Comparison of ENCODE assay signal across 8 mouse cellular contexts in the genomic region with DNA sequence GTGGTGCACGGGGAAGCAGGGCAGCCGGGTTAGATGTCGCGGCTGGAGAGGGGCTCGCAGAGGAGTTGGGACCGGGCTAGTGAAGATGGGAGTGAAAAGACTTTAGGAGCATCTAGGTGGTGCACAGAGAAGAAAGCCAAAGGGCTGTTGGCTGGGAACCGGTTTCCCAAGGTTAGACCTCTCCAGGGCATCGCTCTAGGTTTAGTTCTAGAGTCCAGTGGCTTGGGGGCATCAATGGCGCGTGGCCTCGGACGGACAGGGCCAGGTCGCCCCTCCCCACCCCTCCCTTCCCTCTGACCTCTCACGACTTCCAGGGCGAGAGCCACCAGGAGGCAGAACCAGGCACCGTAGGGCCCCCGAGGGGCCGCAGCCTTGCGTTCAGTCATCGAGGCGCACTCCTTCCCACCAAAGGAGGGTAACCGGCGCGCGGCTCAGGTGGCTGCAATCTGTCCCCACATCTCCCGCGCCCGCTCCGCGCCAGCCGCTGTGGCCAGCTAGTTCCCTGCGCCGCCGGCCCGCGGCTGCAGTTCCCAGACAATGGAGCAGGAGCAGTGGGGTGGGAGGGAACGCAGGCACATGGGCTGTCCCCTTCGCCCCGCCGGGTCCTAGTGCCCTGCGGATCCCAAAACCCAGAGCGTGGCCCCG. TPM values are rescaled to one million over a fixed set of nuclear protein-coding genes. Genes with fewer than 3 reads are reported as not detected.
A peak's percentile ranks its signal among the peaks of the same experiment; 100 is the strongest.
DNase-seq lines count a peak whose midpoint lies in the region; ATAC-seq lines count a peak whose summit lies in the region.

No protein-coding gene starts in this region.

- H3K9ac ChIP-seq in embryonic facial prominence, embryonic 13.5 days = peak overlapping the region; percentile 94
- peak overlapping the region; percentile 96 for H3K9ac ChIP-seq in limb, embryonic 11.5 days (ENCODE audit: low read length)
- peak overlapping the region; percentile 91 for H3K9ac ChIP-seq in midbrain, embryonic 13.5 days (replicated peaks)
- H3K9ac ChIP-seq in stomach, embryonic 15.5 days = peak overlapping the region; percentile 47

- peaks cover 63% of the 10 kb centered on the region for H3K36me3 ChIP-seq in embryonic facial prominence, embryonic 13.5 days
- H3K36me3 ChIP-seq in limb, embryonic 11.5 days (ENCODE audit: control insufficient read depth, insufficient read depth, low read length) = peaks cover 27% of the 10 kb centered on the region
- H3K36me3 ChIP-seq in midbrain, embryonic 13.5 days = peaks cover 63% of the 10 kb centered on the region
- peaks cover 46% of the 10 kb centered on the region for H3K36me3 ChIP-seq in stomach, embryonic 15.5 days

- H3K27me3 ChIP-seq in embryonic facial prominence, embryonic 13.5 days = no peaks in the 10 kb centered on the region
- H3K27me3 ChIP-seq in limb, embryonic 11.5 days (ENCODE audit: control insufficient read depth, insufficient read depth, low read length) = no peaks in the 10 kb centered on the region
- no peaks in the 10 kb centered on the region for H3K27me3 ChIP-seq in midbrain, embryonic 13.5 days
- H3K27me3 ChIP-seq in stomach, embryonic 15.5 days (replicated peaks) = no peaks in the 10 kb centered on the region

- under 1% methylated on average over 40 of the region's 43 CpGs for WGBS in embryonic facial prominence, embryonic 13.5 days
- WGBS in limb, embryonic 11.5 days = under 1% methylated on average over 43 of the region's 43 CpGs
- under 1% methylated on average over 41 of the region's 43 CpGs for WGBS in midbrain, embryonic 13.5 days
- under 1% methylated on average over 43 of the region's 43 CpGs for WGBS in stomach, embryonic 15.5 days

- peak; percentile 27 for DNase-seq in CD4-positive, CD25-positive, alpha-beta regulatory T cell, adult 2 months (ENCODE audit: low read depth, low spot score)
- peak; percentile 76 to 79 for DNase-seq in heart, adult 9 months (ENCODE audit: low spot score in 2 of 2)
- DNase-seq in kidney, adult 8-10 months = peak; percentile 53 to 65
- peak; percentile 91 for DNase-seq in limb, embryonic 11.5 days (ENCODE audit: low spot score)

- no peaks in the 10 kb centered on the region for H3K9me3 ChIP-seq in embryonic facial prominence, embryonic 13.5 days
- H3K9me3 ChIP-seq in limb, embryonic 11.5 days (ENCODE audit: control insufficient read depth, low read length) = no peaks in the 10 kb centered on the region
- H3K9me3 ChIP-seq in midbrain, embryonic 13.5 days = no peaks in the 10 kb centered on the region
- H3K9me3 ChIP-seq in stomach, embryonic 15.5 days = no peaks in the 10 kb centered on the region

- no peak for ATAC-seq in CD4-positive, CD25-positive, alpha-beta regulatory T cell, adult 4 months
- peak; percentile 84 for ATAC-seq in embryonic facial prominence, embryonic 13.5 days (ENCODE audit: insufficient number of reproducible peaks, insufficient read depth, low FRiP score, low TSS enrichment, low read depth)
- ATAC-seq in limb, embryonic 11.5 days (ENCODE audit: insufficient number of reproducible peaks, low FRiP score, low TSS enrichment, low read depth) = peak; percentile 90
- ATAC-seq in midbrain, embryonic 13.5 days = peak; percentile 95
- ATAC-seq in stomach, embryonic 15.5 days (ENCODE audit: insufficient read depth, low FRiP score, low read depth) = peak; percentile 86

- H3K4me3 ChIP-seq in embryonic facial prominence, embryonic 13.5 days = peak overlapping the region; percentile 79
- peak overlapping the region; percentile 67 for H3K4me3 ChIP-seq in limb, embryonic 11.5 days (ENCODE audit: low read depth, low read length)
- H3K4me3 ChIP-seq in midbrain, embryonic 13.5 days (replicated peaks) = peak overlapping the region; percentile 90
- peak overlapping the region; percentile 66 for H3K4me3 ChIP-seq in stomach, embryonic 15.5 days (replicated peaks)

- H3K27ac ChIP-seq in embryonic facial prominence, embryonic 13.5 days = peak overlapping the region; percentile 90
- peak overlapping the region; percentile 88 for H3K27ac ChIP-seq in limb, embryonic 11.5 days (replicated peaks; ENCODE audit: low read depth, low read length)
- peak overlapping the region; percentile 92 for H3K27ac ChIP-seq in midbrain, embryonic 13.5 days
- peak overlapping the region; percentile 64 for H3K27ac ChIP-seq in stomach, embryonic 15.5 days

- peak overlapping the region; percentile 86 for H3K4me2 ChIP-seq in embryonic facial prominence, embryonic 13.5 days
- H3K4me2 ChIP-seq in limb, embryonic 11.5 days (ENCODE audit: low read depth, severe bottlenecking) = peak overlapping the region; percentile 85
- peak overlapping the region; percentile 73 for H3K4me2 ChIP-seq in midbrain, embryonic 13.5 days (replicated peaks)
- peak overlapping the region; percentile 86 for H3K4me2 ChIP-seq in stomach, embryonic 15.5 days

- peaks cover 33% of the 10 kb centered on the region for H3K4me1 ChIP-seq in embryonic facial prominence, embryonic 13.5 days
- peaks cover 10% of the 10 kb centered on the region for H3K4me1 ChIP-seq in limb, embryonic 11.5 days (ENCODE audit: control insufficient read depth, insufficient read depth, low read length)
- peaks cover 37% of the 10 kb centered on the region for H3K4me1 ChIP-seq in midbrain, embryonic 13.5 days (replicated peaks)
- H3K4me1 ChIP-seq in stomach, embryonic 15.5 days = peaks cover 34% of the 10 kb centered on the region

RNA-seq across cellular contexts. Expression of a gene that starts 0.4 kb away (rescaled TPM):
- under 1 TPM in 1 of 2 experiments, not detected in 1; 0.39 TPM for polyA plus RNA-seq in CD4-positive, CD25-positive, alpha-beta regulatory T cell, adult 4 months (2017; shearing (Covaris generic))
- 99.9 and 107 TPM in 2 replicates for polyA plus RNA-seq in embryonic facial prominence, embryonic 13.5 days (2015; fragmentation: Nextera tagmentation; extraction: Ambion mirVana)
- 87.0 and 89.0 TPM in 2 replicates for polyA plus RNA-seq in limb, embryonic 11.5 days (2014; fragmentation: Nextera tagmentation; extraction: Ambion mirVana)
- 196 and 215 TPM in 2 replicates for polyA plus RNA-seq in midbrain, embryonic 13.5 days (2015; fragmentation: Nextera tagmentation; extraction: Ambion mirVana)
- 59.9 and 65.6 TPM in 2 replicates for polyA plus RNA-seq in stomach, embryonic 15.5 days (2015; fragmentation: Nextera tagmentation; extraction: Ambion mirVana)

RNA-seq across cellular contexts. Expression of a gene that starts 12.4 kb away (rescaled TPM):
- 10 to 100 TPM; 57.5 to 82.3 TPM for polyA plus RNA-seq in CD4-positive, CD25-positive, alpha-beta regulatory T cell, adult 4 months (2017; shearing (Covaris generic))
- polyA plus RNA-seq in embryonic facial prominence, embryonic 13.5 days (2015; fragmentation: Nextera tagmentation; extraction: Ambion mirVana) = 82.6 and 87.1 TPM in 2 replicates
- 69.6 and 71.1 TPM in 2 replicates for polyA plus RNA-seq in limb, embryonic 11.5 days (2014; fragmentation: Nextera tagmentation; extraction: Ambion mirVana)
- polyA plus RNA-seq in midbrain, embryonic 13.5 days (2015; fragmentation: Nextera tagmentation; extraction: Ambion mirVana) = 34.4 and 35.0 TPM in 2 replicates
- 112 and 118 TPM in 2 replicates for polyA plus RNA-seq in stomach, embryonic 15.5 days (2015; fragmentation: Nextera tagmentation; extraction: Ambion mirVana)

RNA-seq across cellular contexts. Expression of a gene that starts 25.7 kb away (rescaled TPM):
- polyA plus RNA-seq in CD4-positive, CD25-positive, alpha-beta regulatory T cell, adult 4 months (2017; shearing (Covaris generic)) = 10 to 100 TPM; 10.4 to 24.8 TPM
- polyA plus RNA-seq in embryonic facial prominence, embryonic 13.5 days (2015; fragmentation: Nextera tagmentation; extraction: Ambion mirVana) = 45.3 and 47.5 TPM in 2 replicates
- polyA plus RNA-seq in limb, embryonic 11.5 days (2014; fragmentation: Nextera tagmentation; extraction: Ambion mirVana) = 55.3 and 59.0 TPM in 2 replicates
- 45.4 and 49.5 TPM in 2 replicates for polyA plus RNA-seq in midbrain, embryonic 13.5 days (2015; fragmentation: Nextera tagmentation; extraction: Ambion mirVana)
- 37.9 and 42.6 TPM in 2 replicates for polyA plus RNA-seq in stomach, embryonic 15.5 days (2015; fragmentation: Nextera tagmentation; extraction: Ambion mirVana)

RNA-seq across cellular contexts. Expression of a gene that starts 29.8 kb away (rescaled TPM):
- polyA plus RNA-seq in CD4-positive, CD25-positive, alpha-beta regulatory T cell, adult 4 months (2017; shearing (Covaris generic)) = 1 to 10 TPM; 2.0 to 4.2 TPM
- polyA plus RNA-seq in embryonic facial prominence, embryonic 13.5 days (2015; fragmentation: Nextera tagmentation; extraction: Ambion mirVana) = 0.34 and 0.41 TPM in 2 replicates
- polyA plus RNA-seq in limb, embryonic 11.5 days (2014; fragmentation: Nextera tagmentation; extraction: Ambion mirVana) = 0.15 and 0.16 TPM in 2 replicates
- polyA plus RNA-seq in midbrain, embryonic 13.5 days (2015; fragmentation: Nextera tagmentation; extraction: Ambion mirVana) = 0.28 and 0.59 TPM in 2 replicates
- polyA plus RNA-seq in stomach, embryonic 15.5 days (2015; fragmentation: Nextera tagmentation; extraction: Ambion mirVana) = 0.45 and 0.49 TPM in 2 replicates

RNA-seq across cellular contexts. Expression of a gene that starts 39.5 kb away (rescaled TPM):
- 100 to 1,000 TPM; 464 to 904 TPM for polyA plus RNA-seq in CD4-positive, CD25-positive, alpha-beta regulatory T cell, adult 4 months (2017; shearing (Covaris generic))
- polyA plus RNA-seq in embryonic facial prominence, embryonic 13.5 days (2015; fragmentation: Nextera tagmentation; extraction: Ambion mirVana) = 0.08 and 0.15 TPM in 2 replicates
- polyA plus RNA-seq in limb, embryonic 11.5 days (2014; fragmentation: Nextera tagmentation; extraction: Ambion mirVana) = 0.13 and 0.20 TPM in 2 replicates
- not detected in 2 replicates for polyA plus RNA-seq in midbrain, embryonic 13.5 days (2015; fragmentation: Nextera tagmentation; extraction: Ambion mirVana)
- 0.48 and 1.0 TPM in 2 replicates for polyA plus RNA-seq in stomach, embryonic 15.5 days (2015; fragmentation: Nextera tagmentation; extraction: Ambion mirVana)

Comparison
In these comparisons a context has a peak if more than half of its experiments do, and no peak if none do; other contexts are left out.
1. DNase-seq: peak in every context shown above with its lines; median percentile 91 in limb, embryonic 11.5 days; 78 in heart, adult 9 months; 59 in kidney, adult 8-10 months; 27 in CD4-positive, CD25-positive, alpha-beta regulatory T cell, adult 2 months.
2. RNA of a gene that starts 0.4 kb away (polyA plus RNA-seq): 196 to 215 TPM in midbrain, embryonic 13.5 days, 99.9 to 107 TPM in embryonic facial prominence, embryonic 13.5 days, 87.0 to 89.0 TPM in limb, embryonic 11.5 days and 59.9 to 65.6 TPM in stomach, embryonic 15.5 days; 0.39 TPM in CD4-positive, CD25-positive, alpha-beta regulatory T cell, adult 4 months; every median in the first group is over 10 times any median in the second.
3. Peak in every context shown above with its lines, with median percentiles within 50 percentile points of each other: H3K27ac ChIP-seq, H3K4me2 ChIP-seq, H3K4me3 ChIP-seq and H3K9ac ChIP-seq.